Mouse (Mus musculus) cerebellum, adult 9-10 months (tissue): ENCODE data around the gene Ctdnep1.
"Not testable (repeated sequence)": the region's sequence is repeated elsewhere in the genome, so short reads cannot be mapped to it uniquely, and the experiment has no call there.

ENCODE experiments used
- DNase-seq: peaks from one replicate; pipeline ENCODE4 v3.0.0; 2022

The Ctdnep1 gene

DNA sequence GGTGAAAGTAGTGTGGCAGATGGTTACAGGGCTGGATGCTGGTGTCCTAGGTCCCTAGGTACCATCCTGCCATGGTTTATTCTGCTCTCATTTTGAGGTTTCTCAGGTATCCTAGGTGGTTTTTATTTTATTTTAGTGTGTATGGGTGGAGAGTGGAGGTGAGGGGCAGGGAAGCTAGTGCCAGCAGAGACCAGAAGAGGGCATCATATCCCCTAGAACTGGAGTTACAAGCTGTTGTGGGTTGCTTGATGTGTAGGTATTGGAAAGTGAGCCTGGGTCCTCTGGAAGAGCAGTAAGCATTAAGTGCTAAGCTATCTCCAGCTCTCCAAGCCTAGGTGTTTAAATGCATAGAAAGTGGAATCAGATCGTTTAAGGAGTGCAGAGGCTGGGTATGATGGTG, 28.7 kb upstream of the Ctdnep1 start:
- DNase-seq: no peak

DNA sequence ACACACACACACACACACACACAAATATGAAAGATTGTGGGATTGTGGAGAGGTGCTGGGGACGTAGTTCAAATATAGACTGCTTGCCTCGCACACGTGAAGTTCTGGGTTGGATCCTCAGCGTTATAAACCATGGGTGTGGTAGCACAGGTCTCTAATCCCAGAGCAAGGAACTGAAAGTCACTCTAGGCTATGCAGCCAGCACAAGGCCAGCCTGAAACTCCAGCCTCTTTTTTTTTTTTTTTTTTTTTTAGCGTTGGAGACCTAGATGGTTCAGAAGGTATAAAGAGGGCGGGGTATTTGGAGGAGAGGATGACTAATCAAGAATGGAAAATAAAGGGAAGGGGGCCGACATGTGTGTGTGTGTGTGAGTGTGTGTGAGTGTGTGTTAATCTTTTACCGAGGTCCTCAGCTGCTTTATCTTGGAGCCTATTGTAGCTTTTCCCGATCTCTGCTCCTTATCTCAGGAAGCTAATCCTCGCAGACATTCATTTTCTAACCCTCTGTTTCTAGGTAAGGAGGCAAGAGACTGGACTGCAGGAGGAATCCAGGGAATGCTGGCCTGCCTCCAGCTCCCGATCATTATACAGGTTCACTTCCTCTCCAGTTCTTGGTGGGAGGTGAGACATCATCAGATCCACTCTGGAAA, 27.6 kb upstream of the Ctdnep1 start:
- no peak for DNase-seq

DNA sequence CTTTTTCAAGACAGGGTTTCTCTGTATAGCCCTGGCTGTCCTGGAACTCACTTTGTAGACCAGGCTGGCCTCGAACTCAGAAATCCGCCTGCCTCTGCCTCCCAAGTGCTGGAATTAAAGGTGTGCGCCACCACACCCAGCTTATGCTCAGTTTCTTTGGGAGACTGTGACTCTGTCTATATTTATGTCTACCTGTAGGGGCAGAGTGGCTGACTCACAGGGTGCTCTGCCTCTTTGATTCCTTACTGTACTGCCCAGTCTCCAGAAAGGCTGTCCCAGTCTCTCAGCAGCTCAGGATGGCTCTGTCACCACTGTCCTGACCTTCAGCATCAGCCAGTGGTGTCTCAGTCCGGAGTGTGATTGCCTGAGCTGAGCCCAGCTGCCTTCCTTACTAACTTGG, 25.3 kb upstream of the Ctdnep1 start:
- DNase-seq: not testable (repeated sequence)

DNA sequence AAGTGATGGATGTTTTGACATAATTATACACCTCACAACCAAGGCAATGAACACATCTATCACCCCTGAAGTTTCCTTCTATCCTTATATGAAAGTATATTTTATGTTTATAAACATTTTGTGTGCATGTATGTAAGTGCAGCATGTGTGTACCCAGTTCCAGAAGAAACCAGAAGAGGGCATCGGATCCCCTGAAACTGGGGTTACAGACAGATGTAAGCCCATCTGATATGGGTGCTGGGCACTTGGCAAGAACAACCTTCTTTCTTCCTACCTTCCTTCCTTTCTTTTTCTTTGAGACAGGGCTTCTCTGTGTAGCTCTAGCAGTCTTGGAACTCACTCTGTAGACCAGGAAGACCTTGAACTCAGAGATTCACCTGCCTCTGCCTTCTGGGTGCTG, 24.7 kb upstream of the Ctdnep1 start:
- DNase-seq: no peak

DNA sequence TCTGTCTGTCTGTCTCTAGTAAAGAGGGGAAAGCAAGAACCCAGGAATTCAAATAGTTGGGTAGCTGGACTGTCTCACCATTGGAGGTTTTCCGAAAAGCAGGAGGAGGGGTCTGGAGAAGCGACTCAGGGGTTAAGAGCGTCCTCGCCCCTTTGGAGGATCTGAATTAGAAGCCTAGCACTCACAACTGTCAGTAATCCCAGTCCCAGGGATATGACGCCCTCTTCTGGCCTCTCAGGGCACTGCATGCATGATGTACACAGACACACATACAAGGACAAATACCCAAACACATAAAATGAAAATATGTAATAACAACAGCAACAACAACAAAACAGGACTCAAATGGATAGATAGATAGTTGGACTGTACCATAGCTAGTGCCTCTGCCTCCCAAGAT, 20.3 kb upstream of the Ctdnep1 start:
- no peak for DNase-seq

DNA sequence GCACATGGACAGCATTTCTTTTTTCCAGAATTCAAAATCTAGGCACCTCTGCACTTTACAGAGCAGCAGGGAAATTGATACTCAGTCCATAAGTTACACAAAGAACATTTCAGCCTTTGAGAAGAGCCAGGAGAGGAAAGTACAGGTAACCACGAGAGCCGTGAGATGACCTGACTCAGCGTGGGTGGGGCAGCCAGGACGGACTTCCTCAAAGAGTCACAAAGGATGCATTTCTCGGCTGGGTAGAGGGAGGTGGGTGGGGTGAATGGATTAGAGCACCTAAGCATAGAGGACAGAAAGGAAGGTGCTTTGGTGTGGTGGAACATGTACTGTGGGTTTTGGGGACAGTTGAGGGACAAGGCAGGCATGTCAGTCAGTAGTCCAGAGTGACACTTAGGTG, 19.1 kb upstream of the Ctdnep1 start:
- DNase-seq: no peak

DNA sequence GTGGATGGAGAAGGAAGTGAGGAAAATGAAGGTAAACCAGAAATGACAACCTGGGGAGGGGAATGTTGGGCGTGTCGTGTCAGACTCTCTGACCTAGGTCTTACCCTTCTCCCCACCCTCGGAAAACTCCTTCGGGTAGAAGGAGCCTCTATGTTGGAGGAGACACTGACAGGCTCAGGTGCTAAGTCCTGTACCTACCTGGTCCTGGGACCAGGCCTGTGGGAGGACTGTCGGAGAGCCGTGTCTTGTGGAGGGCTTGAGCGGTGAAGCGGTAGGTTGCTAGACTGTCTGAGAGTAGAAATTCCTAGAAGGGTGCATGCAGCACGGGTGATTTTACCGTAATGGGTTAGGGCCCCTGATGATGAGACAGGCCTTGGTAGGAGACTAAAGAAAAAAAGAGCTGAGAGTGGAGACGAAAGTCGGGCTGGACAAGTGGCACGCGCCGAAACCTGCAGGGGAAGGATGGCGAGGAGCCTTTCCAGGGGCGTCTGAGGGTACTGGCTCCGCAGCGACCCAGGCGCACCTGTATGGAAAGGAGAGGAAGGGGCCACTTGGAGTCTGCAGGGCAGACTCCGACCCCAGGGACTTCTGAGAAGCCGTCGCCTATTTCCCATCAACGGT, 16.2 kb upstream of the Ctdnep1 start, which contains the start of gene Cldn7:
TSS of gene Cldn7 (plus strand) at position 130 of the 621 bp plus-strand sequence.
- no peak for DNase-seq

DNA sequence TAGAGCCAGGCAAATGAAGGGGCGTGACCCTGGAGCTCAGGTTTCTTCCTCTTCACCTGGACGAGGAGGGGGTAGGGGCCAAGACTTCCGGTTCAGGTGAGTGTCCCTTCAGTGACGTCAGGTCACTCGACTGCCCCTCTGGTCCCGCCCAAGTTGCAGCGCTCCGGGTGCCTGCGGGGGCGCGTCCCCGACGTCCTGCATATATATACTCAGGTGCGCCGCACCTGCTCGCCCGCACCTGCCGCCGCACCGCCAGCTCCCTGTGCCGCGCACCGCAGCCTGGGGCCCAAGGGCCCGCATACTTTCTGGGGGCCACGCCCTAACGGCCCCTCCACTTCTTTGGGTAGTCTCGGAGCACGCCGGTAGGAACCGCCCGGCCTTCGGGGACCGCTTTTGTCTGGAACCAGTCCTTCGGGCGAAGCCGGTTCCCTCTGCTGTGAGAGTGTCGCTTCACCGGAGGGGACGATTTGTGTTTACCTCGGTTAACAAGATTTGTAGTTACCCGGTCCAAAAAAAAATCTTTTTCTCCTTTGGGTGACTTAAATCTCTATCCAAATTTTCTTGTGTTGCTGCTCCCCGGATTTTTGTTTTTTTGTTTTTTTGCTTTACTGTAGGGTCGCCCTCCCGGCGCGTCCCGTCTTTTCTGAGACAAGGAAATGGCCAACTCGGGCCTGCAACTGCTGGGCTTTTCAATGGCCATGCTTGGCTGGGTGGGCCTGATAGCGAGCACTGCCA, 15.5 kb upstream of the Ctdnep1 start:
- no peak for DNase-seq

DNA sequence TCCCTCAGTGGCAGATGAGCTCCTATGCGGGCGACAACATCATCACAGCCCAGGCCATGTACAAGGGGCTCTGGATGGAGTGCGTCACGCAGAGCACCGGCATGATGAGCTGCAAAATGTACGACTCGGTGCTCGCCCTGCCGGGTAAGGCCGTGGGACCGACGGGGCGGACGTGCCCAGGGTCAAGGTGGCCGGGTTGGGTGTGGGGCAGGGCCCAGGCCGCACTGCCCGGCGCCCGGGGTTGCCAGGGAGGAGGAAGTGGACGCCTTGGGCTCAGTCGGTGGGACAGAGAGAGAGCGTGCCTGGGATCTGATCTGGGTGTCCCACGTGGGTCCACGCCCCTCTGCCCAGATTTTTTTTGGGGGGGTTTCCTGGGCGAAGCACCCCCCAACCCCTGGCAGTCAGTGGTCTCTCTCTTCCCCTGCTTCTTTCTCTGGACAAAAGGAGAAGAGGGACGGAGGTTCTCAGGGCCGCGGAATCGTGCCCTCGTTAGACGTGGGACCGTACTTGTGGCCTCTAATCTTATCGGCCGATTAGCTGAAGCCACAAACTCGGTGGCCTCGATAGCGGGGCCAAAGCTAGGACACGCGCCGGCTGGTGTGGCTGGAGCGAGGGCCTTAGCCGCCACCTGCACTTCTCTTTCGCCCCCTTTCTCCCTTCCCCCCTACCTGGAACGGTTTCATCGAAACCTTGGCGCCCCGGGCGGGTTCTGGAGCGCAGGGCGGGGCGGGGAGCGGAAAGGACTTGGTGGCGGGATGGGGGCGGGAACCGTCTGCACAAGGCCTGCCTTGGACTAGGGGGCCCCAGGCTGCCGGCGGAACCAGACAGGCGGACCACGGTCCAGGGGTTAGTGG, 14.7 kb upstream of the Ctdnep1 start:
- DNase-seq: no peak

DNA sequence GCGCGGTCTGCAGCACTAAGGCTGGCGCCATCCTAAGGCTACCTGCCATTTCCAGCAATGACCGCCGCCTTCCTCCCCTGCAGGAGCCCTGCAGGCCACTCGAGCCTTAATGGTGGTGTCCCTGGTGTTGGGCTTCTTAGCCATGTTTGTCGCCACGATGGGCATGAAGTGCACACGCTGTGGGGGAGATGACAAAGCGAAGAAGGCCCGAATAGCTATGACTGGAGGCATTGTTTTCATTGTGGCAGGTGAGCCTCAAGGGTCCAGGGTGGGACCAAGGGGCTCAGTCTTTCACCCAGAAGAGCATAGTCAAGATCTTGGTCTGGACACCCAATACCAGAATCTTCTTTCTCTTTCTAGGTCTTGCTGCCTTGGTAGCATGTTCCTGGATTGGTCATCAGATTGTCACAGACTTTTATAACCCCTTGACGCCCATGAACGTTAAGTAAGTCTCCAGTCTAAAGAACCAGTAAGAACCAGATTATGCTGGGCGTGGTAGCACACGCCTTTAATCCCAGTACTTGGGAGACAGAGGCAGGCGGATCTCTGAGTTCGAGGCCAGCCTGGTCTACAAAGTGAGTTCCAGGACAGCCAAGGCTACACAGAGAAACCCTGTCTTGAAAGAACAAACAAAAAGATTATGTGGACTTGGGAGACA, 14.0 kb upstream of the Ctdnep1 start:
- no peak for DNase-seq

DNA sequence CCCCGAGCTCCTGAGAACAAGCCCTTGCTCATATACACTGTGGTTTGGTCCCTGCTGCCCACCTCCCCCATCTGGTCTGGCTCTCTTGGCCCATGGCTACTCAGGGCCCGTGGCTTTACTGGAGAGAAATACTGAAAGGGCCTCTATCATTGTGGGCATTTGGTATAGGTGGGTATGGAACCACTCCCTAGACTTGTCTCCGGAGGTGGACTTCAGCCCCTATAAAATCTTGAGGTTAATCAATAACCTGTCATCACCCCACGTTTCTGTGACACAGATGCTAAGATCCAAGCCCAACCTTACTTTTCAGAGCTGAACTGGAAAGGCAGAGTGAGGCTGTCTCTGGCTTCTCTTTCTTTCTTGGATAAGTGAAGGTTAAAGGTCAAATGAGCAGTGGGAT, 12.2 kb upstream of the Ctdnep1 start:
- no peak for DNase-seq

DNA sequence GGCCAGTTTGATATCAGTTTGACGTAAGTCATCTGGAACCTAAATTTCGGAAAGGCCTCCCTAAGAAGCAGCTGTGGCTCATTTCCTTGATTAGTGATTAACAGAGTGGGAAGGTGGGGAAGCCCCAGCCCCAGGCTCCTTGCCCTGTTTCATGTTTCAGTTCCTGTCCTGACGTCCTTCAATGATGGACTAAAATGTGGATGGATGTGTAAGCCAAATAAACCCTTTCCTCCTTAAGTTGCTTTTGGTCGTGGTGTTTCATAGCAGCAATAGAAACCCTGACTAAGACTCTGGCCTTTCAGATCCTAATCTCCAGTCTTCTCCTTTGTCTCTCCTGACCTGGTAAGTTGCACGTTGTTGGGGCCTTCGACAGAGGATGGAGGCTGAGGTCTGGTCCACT, 10.7 kb upstream of the Ctdnep1 start:
- DNase-seq: no peak

DNA sequence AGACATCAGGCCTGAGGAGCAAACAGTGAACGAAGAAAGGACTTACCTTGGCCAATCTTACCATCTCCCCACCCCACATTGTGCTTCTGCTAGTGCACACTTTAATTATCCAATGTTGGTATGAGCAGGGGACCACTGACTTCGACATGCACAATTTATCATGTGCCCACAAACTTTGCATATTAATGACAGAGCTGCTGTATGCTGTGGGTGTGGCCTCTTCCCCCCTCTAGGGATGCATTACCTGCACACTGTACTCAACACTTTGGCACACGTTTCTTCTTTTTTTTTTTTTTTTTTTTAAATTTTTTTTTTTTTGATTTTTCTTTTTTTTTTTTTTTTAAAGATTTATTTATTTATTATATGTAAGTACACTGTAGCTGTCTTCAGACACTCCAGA, 10.2 kb upstream of the Ctdnep1 start:
- DNase-seq: no peak

DNA sequence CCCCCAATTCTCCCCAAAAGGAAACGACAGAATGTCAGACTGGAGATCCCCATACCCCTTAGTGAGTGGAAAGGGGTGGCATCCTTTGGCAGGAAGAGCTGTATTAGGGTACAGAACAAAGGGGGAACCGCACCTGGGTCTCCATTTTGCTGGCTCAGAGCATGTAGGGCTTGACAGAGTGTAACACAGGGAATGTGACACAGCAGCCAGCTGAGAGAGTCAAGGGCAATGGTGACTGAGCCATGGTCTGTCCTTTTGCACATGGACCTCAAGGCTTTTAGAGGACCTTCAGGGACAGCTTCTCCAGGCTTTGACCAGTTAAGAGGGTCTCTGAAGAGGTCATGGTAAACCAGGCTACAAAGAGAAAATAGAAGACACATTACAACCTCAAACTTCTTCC, 6.0 kb upstream of the Ctdnep1 start:
- no peak for DNase-seq

DNA sequence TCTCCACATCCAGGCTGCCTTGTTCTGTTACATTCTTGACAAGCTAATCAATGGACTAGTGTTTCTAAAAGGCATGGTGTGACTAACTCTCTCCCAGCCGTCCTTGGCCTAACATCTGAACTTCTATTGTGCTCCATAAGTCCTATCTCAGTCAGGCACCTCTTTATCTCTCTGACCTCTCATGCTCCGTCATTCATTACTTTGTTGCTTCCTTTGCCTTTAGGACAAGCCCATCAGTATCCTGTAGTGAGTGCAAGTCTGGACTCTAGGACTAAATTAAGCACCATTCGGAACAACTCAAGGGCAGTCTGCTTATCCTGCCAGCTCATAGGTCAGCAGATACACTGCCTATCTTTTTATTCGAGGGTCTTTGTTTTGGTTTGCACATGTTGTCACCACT, 4.7 kb upstream of the Ctdnep1 start:
- DNase-seq: no peak

DNA sequence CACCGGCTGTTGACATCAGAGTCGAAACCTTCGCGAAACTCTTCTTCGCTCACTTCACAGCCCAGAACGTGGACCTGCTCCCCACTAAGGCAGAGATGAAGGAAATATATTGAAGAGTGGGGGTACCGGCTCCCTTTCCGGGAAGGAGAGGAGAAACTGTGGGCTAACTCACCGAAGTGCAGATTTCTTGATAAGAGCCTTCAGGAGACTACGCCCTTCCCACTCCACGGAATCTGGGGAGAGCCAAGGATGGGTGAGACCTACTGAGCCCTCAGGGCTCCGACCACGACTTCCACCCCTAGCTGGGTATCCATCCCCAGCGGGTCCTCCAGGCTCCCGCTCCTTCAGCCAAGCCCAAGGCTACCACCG, 1.1 kb upstream of the Ctdnep1 start:
- DNase-seq: no peak

DNA sequence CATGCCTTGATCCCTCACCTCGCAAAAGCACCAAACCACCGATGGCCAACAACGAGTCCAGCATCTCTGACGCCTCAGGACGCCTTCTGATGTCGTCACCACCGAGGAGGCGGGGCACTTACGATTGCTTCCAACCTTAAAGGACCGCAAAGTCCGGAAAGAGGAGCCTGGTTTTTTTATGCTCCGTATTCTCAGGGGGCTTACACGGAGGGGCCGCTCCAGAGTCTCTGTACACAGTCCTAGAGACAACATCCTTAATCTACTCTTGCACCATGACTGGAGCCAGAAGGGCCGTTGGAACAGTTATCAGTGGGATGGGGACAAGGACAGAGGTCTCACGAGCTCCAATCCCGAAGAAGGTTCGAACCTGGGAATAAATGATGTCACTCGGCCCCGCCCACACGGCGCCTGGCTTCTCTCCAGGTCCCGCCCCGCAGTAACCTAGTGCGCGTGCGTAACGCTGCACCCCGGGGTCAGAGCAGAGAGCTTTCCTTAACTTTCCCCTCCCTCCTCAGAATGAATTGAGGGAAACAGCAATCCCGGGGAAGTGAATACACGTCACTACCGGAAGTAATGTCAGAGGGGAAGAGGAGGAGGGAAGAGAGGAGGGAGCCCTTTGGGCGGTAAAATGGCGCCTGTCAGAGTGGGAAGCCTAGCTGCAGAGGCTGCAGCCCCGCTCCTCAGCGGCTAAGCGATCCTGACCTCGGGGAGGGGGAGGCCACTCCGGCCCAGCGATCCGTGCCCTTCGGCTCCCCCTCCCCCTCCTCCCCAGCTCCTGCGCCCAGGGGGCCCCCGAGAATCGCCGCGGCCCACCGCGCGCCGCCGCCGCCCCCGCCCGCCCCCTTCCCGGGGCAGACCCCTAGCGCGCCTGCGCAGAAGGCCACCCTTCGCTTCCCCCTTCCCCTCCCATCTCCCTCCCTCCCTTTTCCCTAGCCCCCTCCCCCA, 488 bp upstream of the Ctdnep1 start:
- peak; percentile 100 for DNase-seq

DNA sequence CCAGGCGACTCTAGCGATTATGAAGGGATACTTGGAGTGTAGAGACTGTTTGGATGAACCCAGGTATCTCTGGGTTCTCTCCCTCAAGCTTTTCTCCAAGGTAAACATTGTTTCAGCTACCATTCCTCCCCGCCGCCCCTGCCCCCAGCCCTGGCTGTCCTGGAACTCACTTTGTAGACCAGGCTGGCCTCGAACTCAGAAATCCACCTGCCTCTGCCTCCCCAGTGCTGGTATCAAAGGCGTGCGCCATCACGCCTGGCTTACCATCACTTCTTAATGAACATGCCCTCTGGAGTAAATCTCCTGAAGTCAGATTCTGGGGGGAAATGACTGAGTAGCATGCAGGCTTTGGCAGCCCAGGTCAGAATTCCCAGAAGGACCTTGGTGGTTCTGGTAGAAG, 1.3 kb downstream of the Ctdnep1 start, which contains the start of gene Elp5:
TSS of gene Elp5 (minus strand) at position 293 of the 400 bp plus-strand sequence.
- DNase-seq: peak; percentile 51

DNA sequence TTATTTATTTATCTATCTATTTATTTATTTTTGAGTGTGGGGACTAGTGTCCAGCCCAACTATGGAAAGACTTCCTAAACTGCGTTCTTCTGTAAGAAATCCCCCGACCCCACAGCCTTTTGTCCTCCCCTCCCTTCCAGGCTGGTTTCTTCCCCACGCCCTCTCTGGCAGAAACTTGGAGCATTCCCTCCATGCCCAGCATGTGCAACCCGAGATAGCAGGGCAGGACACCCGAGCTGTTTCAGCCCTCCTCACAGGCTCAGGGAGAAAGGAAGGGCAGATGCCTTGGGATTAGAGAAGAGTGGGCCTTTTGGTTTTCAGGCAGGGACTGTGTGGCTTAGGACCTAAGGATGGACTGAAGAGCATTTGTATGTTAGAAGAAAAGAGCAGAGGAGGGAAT, 1.9 kb downstream of the Ctdnep1 start:
- no peak for DNase-seq

DNA sequence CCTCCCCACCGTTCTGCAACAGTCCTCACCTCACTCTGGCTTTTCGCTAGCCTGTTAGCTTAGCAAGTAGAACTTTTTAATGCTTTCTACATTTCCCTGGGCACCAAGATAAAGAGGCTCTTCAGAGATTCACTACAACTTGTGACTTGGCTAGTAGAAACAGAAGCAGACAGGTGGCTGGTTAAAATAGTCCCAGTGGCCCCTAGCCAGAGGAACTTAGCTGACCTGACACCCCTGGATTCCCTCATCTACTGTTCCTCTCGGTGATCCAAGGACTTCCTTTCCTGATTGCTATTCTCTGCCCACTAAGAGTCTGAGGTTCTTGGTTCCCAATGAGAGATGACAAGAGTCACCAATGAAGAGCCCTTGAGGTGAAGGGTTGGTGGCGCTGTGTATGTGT, 2.4 kb downstream of the Ctdnep1 start:
- DNase-seq: peak; percentile 34

DNA sequence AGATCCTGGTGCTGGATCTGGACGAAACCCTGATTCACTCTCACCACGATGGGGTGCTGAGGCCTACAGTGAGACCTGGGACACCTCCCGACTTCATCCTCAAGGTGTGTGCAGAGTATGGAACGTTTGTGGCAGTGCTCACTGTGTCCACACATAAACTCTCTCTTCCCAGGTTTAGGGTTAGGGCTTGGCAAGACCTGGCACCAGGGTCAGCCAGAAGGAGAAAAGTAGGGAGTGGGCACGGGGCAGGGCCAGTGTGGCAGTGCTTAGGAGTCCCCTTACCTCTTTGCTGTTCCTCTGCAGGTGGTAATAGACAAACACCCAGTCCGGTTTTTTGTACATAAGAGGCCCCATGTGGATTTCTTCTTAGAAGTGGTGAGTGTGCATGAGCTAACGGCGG, 3.5 kb downstream of the Ctdnep1 start:
- DNase-seq: peak; percentile 42

DNA sequence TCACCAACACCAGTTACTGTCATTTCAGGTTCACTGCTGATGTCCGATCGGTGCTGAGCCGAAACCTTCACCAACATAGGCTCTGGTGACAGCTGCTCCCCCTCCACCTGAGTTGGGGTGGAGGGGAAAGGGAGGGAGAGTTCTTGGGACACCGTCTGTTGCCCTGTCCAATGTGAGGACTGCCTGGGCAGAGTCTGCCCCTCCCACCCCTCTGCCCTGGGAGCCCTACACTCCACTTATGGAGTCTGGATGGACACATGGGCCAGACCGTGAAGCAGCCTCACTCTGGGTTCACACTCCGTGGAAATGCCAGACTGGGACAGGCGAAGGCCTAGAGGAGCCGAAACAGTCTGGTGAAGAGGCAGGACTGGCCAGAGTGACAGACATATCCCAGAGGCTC, 9.0 kb downstream of the Ctdnep1 start:
- DNase-seq: peak; percentile 49
